Mouse (Mus musculus) MEL-GATA-1-ER (cell line): ENCODE data around the gene Oasl1.
"Not testable (repeated sequence)": the region's sequence is repeated elsewhere in the genome, so short reads cannot be mapped to it uniquely, and the experiment has no call there.

Source experiments
- DNase-seq: peaks from one replicate; pipeline ENCODE4 v3.0.0-alpha.2; 2012; ENCODE audit warnings: low read depth; ENCODE audit errors: extremely low read depth

The Oasl1 gene

GRCm38 (mm10) chr5:114926153-114926684 lies 3.2 kb downstream of the Oasl1 start:
- DNase-seq, result no peak

- peak; percentile 59 for DNase-seq
Measured at GRCm38 (mm10) chr5:114926753-114927152, 3.7 kb downstream of the Oasl1 start.

- no peak for DNase-seq
Measured at GRCm38 (mm10) chr5:114931626-114932025, 8.6 kb downstream of the Oasl1 start.

- no peak for DNase-seq
Measured at GRCm38 (mm10) chr5:114933206-114933605, 10.2 kb downstream of the Oasl1 start.

GRCm38 (mm10) chr5:114935838-114936237 lies 12.8 kb downstream of the Oasl1 start:
- DNase-seq, result no peak

- DNase-seq, result not testable (repeated sequence)
Measured at GRCm38 (mm10) chr5:114941138-114941537, 18.1 kb downstream of the Oasl1 start.

GRCm38 (mm10) chr5:114942074-114942765 lies 19.2 kb downstream of the Oasl1 start, which contains the start of gene 2210016L21Rik:
2210016L21Rik (plus strand) TSS chr5:114942158.
- DNase-seq, result peak; percentile 82

- no peak for DNase-seq
Measured at GRCm38 (mm10) chr5:114942766-114943130, 19.7 kb downstream of the Oasl1 start.

- no peak for DNase-seq
Measured at GRCm38 (mm10) chr5:114945072-114945471, 22.0 kb downstream of the Oasl1 start.

- DNase-seq, result no peak
Measured at GRCm38 (mm10) chr5:114948891-114949290, 25.9 kb downstream of the Oasl1 start.

GRCm38 (mm10) chr5:114949316-114949715 lies 26.3 kb downstream of the Oasl1 start:
- no peak for DNase-seq

GRCm38 (mm10) chr5:114949812-114950211 lies 26.8 kb downstream of the Oasl1 start:
- DNase-seq, result no peak

- no peak for DNase-seq
Measured at GRCm38 (mm10) chr5:114950669-114951068, 27.6 kb downstream of the Oasl1 start.

- DNase-seq, result no peak
Measured at GRCm38 (mm10) chr5:114951279-114951880, 28.3 kb downstream of the Oasl1 start.

- DNase-seq, result no peak
Measured at GRCm38 (mm10) chr5:114953326-114953725, 30.3 kb downstream of the Oasl1 start.

- no peak for DNase-seq
Measured at GRCm38 (mm10) chr5:114958069-114958468, 35.0 kb downstream of the Oasl1 start.

- DNase-seq, result no peak
Measured at GRCm38 (mm10) chr5:114961590-114962360, 38.7 kb downstream of the Oasl1 start.

GRCm38 (mm10) chr5:114964315-114964966 lies 41.4 kb downstream of the Oasl1 start:
- no peak for DNase-seq

GRCm38 (mm10) chr5:114964967-114965898 lies 42.2 kb downstream of the Oasl1 start:
- no peak for DNase-seq

- DNase-seq, result no peak
Measured at GRCm38 (mm10) chr5:114967523-114968268, 44.7 kb downstream of the Oasl1 start.
